Mouse (Mus musculus): ENCODE results near the gene Ttll12.

DNA sequence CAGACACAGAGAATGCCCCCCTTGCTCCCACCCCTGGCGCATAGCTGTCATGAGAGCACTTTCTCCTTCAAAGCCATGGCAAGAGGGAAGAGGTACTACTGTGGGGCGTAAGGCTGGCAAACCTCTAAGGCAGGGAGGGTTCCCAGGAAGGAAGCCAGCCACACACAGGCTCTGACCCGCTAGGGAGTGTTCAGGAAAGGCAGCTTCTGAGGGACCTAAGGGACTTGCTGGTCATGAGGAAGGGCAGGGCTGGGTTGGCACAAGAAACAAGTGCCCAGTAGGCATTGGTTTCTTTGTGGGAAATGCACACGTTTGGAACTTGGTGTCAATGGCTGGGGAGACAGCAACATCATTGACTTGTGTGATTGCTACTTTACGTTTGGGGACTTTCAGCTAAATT is 29.0 kb downstream of the Ttll12 start:
- TF ChIP-seq CTCF (IDR thresholded peaks at IDR 0.05; ENCODE audit: low read depth, low read length) (no peak), POLR2A (IDR thresholded peaks at IDR 0.05; ENCODE audit: extremely low read depth, insufficient read depth, low read length) (no peak)
